Mouse (Mus musculus): ENCODE results near the gene BC049715. TPM values are rescaled to one million over a fixed set of nuclear protein-coding genes. Genes with fewer than 3 reads are reported as not detected.
A peak's percentile ranks its signal among the peaks of the same experiment; 100 is the strongest.
"Not testable (repeated sequence)": the region's sequence is repeated elsewhere in the genome, so short reads cannot be mapped to it uniquely, and the experiment has no call there.

The BC049715 gene
- 1 to 10 TPM in 1 of 4 experiments, under 1 TPM in 3; 0.89 to 1.6 (median 0.94) TPM for total RNA-seq (2022)

DNA sequence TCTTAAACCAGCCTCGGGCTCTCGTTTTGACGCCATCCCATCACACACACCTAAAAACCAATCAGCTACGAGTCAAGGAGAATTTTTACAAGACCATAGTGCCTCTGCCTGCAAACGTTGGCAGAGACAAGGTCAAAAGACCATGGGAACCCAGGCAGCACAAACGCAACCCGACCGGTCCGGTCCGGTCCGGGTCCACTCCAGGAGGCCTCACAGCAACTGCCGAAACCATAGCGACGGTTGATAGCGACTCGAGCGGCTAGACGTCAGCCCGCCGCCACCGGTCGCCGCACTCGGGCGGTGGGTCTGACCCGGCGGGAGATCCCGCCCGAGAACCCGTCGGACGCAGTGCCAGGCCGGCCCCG, at the start of gene BC049715:
Gene BC049715 (plus strand): TSS at position 111 of the 365 bp plus-strand sequence.
- no peak for DNase-seq (ENCODE audit: low spot score)

DNA sequence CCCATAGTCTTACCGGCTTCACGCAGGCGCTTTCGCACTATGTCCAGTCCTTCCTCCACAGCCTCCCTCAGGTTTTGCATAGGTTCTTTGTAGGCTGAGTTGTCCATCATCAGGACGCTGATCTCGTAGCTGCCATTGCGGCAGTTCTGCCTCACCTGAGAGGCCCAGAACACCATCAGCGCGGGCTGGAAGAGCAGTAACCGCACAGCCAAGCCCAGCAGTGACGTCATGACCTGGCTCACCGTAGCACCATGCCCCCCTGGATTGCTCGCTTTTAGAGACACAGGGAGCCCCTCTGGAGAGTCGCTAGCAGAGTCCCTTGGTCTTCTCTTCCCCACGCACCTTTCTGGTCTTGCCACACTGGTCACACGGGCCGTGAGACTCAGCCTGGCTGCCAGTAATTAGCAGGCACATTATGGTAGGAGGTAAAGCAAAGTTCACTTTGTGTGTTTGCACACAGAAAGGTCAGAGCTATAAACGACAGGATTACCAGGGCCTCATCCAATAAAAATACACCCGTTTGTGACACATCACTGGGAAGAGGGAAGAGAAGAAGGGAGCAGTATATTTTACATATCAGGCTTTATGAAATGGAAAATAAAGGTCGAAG, 45.9 kb upstream of the BC049715 start, which contains the start of gene Gucy2c:
Gene Gucy2c (minus strand): TSS at position 389 of the 610 bp plus-strand sequence.
- no peak for DNase-seq (ENCODE audit: low spot score)

DNA sequence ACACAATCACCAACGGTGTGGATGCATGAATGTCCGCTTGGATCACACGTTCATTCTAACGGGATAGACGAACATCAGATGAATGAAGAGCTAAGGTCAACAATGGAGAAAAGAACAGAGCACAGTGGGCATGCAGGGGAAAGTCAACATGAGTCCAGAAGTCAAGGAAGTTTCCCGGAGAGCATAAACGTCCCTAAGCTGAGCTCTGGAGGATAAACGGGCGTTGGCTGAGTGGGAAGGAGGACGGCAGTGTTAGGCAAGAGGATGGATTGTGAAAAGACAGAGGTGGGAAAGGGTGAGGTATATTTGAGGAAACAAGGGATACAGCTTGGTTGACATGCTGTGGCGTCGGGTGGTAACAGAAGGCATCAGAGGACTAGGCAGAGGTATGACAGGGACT, 45.3 kb upstream of the BC049715 start:
- DNase-seq (ENCODE audit: low spot score): no peak

DNA sequence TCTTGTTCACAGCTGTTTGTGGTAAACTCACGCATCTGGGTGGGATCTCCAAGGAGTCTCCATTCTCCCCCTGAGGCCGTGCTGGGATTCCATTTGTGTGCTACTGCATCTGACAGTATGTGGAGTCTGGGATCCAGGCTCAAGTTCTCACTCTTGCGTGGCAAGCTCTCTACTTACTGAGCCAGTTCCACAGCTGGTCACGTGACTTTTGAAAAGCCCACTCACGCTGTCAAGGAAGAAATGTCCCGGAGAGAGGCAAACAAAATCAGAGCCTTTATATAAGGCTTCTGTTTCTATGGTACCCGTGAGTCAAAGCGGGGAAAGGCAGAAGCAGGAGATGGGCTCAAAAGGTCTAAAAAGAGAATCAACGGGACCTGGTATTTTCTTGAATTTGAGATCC, 44.7 kb upstream of the BC049715 start:
- no peak for DNase-seq (ENCODE audit: low spot score)

DNA sequence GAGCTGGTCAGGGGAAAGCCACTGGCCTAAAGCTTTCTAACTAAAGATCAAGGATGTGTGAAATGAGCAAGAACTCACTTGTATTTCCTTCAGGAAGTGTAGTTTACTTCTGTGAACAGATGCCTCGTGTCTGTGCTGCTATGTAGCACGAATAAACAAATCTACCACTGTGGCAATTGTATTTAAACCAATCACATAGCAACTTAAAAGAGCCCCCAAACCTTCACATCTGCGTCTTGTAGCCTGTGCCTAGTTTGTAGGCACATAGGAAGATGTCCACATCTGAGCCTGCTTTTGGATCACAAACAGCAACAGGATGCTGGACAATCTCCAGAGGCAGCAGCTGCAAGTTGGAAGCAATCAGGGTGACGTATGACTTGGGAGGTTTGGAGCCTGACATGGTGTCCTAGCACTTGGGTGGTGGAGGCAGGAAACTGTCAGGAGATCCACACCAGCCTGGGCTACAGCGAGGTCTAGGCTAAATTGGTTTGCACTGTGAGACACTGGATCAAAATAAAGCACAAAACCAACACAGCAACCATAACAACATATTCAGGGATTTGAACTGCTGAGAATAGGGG, 37.9 kb upstream of the BC049715 start:
- peak; percentile 82 for DNase-seq (ENCODE audit: low spot score)

DNA sequence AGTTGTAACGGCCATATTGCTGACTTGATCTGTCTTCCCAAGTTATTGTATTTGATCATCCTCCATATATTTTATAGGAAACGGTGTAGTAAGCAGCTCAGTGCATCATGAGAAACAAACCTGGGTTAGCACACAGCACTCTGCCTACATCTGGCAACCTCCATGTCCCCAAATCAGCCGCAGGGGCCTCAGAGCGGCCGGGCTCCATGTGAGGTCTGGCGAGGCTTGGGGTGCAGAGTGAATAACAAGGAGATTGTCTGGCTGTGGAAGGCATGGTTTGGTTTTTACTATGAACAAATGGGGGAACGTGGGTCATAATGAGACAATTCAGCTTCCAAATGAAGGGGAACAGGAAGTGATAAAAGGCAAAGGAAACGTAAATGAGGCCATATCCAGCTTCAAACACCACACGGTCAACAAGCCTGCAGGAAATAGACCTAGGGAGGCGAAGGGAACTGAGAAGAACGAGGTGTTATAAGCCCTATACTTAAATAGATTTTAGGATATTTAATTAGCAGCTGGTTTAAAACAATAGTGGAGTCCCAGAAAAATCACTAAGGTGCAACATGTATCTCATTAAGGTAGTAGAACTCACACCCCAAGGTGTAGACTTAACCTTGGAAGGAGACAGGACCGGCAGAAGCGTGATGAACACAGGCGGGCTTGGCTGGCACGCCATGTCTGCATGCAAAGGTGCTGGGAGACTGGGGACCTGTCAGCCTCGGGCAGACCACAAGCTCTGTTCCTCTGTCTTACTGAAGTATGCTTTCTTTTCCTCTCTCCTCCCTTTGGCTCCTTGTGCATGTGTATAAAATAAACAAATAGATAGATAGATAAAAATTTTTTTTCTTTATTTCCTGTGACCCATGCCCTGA, 34.3 kb upstream of the BC049715 start:
- no peak for DNase-seq (ENCODE audit: low spot score)

DNA sequence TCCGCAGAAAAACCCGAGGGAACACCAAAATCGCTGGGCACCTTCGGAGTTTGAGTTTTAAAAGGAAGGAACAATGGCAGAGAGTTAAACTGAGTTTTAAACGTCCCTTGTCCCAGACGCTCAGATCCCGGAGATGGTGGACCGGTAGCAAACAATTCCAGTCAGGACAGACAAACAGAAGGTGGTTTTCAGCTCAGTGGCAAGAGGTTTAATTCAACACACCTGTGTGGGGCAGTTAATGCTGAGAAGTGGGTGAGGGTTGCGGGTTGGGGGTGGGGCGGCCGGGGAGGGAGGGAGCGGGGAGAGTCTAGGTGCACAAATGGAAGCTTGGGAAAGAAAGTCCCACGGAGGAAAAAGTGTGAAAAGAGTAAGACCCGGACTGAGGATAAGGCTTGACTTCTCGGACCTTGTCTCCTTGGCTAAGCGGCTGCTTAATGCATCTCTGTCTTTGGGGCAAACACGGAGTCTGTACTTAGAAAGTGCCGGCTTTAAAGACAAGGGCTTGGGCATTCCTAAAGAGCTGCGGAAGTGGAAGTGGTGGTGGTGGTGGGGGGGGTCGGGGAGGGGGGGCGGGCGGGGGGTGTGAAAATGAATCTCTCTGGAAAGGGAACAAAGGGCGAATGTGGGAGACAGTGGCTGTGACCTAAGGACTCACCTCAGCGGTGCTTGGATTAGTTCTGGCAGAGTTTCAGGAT, 33.4 kb upstream of the BC049715 start:
- no peak for DNase-seq (ENCODE audit: low spot score)

DNA sequence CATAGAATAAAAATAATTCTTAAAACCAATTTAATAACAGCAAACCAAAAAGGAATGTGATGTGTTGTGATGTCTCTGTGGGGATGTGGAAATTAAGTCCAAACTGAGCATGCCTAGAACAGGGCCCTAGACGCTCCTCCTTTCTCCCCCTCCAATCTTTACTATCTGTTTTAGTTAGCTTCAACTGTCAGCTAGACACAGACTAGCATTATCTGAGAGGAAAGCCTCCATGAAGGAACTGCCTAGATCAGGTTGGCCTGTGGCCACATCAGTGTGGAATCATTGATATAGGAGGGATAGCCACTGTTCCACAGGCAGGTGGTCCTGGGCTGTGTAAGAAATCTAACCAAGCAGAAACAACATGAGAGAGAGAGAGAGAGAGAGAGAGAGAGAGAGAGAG, 32.3 kb upstream of the BC049715 start:
- DNase-seq (ENCODE audit: low spot score): no peak

DNA sequence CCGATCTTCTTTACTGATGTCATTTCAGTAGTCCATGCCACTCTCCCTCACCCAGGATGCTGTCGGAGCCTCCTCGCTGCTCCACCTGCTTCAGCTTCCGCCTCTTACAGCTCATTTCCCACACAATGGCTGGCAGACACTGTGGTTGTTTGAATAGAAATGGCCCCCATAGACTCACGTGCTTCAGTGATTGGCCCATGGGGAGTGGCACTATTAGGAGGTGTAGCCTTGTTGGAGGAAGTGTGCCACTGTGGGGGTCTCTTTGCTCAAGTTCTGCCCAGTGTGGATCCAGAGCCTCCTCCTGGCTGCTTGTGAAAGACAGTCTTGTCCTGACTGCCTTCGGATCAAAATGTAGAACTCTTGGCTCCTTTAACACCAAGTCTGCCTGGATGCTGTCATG, 31.6 kb upstream of the BC049715 start:
- DNase-seq (ENCODE audit: low spot score): no peak

DNA sequence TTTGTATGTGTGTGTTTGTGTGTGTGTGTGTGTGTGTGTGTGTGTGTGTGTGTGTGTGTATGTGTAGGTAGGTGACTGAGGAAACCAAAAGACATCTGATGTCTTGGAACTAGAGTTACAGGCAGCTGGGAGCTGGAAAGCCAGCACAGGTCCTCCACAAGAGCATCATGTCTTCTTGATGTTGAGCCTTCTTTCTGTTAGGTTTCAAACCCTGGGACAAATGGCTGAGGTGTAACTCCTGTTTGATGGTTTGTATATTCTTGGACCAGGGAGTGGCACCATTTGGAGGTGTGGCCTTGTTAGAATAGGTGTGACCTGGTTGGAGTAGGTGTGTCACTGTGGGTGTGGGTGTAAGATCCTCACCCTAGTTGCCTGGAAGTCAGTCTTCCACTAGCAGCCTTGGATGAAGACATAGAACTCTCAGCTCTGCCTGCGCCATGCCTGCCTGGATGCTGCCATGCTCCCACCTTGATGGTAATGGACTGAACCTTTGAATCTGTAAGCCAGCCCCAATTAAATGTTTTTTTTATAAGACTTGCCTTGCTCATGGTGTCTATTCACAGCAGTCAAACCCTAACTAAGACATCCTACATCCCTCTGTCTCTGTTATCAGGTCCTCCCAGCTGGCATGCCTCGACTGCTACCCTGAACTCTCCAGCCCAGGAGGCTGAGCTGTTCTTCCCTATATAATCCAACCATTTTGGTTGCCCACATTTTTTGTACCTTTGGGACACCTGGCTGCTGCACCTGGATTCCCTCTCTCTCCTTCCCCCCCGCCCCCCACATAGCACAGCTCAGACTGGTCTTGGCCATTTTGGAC, 29.3 kb upstream of the BC049715 start:
- DNase-seq (ENCODE audit: low spot score): not testable (repeated sequence)

DNA sequence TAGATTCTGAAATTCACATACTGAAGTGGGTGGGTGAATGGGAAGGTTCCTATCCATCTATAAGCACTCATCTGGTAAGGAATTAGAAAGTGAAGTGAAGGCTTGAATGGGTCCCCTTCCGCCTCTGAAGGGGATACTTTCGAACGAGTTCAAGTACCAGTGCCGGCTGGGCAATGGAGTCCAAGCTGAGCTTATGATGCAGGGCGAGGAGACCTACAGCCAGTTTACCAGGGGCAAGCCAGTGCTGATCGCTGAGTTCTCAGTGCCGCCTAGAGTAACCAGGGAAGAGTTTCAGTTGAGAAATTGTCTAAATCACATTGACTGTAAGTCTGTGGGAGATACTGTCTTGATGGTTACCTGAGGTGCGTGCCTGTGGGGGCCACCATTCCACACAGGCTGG, 26.7 kb upstream of the BC049715 start:
- DNase-seq (ENCODE audit: low spot score): no peak

DNA sequence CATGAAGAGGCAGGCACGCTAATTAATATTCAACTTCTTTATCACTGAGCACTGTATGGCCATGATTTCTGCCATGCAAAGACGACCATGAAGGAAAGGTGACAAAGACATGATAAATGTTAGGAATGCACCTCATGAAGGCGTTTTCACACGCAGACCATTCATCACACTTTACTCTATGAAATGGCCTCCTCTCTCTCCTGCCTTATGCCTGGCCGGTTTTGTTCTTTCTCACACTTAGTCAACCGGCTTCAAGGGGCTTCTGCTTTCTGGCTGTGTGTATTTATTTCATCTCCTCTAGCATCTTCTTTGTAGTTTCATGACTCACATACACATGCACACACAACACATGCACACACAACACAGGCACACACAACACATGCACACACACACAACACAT, 26.2 kb upstream of the BC049715 start:
- no peak for DNase-seq (ENCODE audit: low spot score)

DNA sequence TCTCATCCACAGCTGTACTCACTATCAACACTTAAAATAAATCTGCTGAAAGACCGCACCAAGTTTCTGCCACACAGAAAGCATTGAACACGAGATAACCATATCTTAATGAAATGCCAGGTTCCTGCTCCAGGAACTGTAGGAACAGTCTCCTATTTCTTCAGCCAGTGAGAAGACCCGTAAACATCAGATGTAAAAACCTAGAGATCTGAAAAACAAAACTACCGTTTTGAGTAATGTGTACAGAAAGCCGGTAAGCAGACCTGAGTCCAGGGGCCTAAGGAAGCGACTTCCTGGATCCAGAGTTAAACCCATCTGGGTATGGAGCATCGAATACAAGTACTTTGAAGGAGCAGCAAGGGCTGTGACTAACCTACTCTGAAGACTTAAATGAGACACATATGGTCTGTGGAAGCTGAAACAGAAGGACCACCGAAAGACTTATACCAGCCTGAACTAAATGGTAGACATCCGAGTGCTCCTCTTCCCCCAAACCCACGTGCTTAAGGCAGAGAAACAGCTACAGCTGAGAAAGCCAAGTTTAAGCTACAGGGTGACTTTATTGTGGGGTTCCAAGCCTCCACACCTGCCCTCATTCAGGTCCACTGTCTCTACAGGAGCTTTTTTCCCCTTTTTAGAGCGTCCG, 24.2 kb upstream of the BC049715 start:
- DNase-seq (ENCODE audit: low spot score): no peak

DNA sequence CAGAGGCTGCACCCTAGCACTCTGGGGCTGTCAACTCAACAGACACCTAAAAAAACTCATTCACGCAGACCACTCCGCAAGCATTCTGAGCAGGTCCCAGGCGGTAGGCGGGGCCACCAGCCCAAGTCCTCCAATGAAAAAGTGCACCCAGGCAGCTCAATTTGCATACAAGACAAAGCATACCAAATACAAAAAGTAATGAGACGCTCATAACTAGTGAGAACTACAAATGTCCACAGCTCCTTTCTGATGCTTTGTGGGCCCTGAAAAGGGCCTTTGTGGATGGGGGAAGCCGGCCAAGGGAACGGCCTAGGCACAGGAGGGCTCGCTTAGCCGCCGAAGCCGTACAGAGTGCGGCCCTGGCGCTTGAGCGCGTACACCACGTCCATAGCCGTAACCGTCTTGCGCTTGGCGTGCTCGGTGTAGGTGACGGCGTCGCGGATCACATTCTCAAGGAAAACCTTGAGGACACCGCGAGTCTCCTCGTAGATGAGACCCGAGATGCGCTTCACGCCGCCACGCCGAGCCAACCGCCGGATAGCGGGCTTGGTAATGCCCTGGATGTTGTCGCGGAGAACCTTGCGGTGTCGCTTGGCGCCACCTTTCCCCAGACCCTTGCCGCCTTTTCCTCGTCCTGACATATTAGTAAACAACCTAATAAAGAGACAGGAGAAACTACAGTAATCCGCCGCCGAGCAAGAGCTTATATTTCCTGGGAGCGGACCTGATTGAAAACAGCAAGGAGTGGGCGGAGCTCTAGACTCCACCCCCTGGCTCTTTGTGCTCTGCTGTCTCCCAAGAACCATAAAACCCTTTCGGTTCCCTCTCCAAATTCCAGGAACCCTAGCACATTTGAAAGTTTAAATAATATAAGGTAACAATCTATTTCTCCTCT, 23.4 kb upstream of the BC049715 start, which contains the start of gene Hist4h4:
Gene Hist4h4 (minus strand): TSS at position 677 of the 895 bp plus-strand sequence.
- peak; percentile 98 for DNase-seq (ENCODE audit: low spot score)

DNA sequence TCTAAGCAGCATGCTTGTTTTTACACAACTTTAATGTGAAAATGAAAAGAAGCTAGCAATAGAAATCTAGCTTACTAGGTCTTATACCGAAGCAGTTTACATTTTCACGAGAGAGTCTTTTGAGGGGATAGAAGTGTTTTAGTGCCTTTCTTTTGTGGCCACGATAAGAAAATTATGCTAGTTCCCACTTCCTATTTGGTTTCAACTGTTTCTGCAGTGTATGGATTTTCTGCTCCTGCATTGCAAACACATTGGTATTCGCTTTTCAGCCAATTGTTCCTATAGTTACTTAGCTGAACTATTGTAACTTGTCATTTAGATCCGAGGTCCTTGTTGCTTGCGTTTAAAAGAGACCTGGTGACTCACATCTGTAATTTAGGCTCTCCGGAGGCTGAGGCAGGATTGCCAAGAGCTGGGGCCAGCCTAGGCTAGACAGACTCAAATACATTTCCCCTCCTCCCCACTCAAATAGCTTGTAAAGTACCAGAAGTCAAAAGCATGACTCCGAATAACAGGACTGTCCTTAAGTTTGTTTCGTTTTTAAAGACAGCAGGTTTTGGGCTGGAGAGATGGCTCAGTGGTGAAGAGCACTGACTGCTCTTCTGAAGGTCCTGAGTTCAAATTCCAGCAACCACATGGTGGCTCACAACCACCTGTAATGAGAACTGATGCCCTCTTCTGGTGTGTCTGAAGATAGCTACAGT, 22.6 kb upstream of the BC049715 start:
- no peak for DNase-seq (ENCODE audit: low spot score)

DNA sequence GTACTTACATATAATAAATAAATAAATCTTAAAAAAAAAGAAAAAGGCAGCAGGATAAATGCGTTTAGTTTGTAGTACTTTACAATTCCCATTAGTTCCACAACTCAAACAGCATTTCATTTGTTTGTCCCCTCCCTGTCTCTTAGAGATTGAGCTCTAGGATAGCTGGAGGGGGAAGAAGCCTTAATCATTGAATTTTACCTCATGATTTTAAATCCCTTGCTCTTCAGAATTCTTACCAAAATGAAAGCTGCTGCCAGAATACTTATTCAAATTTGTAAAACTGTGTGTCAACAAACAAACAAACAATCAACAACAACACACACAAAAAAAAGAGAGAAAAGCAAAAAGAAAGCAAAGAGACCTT, 22.0 kb upstream of the BC049715 start:
- no peak for DNase-seq (ENCODE audit: low spot score)

DNA sequence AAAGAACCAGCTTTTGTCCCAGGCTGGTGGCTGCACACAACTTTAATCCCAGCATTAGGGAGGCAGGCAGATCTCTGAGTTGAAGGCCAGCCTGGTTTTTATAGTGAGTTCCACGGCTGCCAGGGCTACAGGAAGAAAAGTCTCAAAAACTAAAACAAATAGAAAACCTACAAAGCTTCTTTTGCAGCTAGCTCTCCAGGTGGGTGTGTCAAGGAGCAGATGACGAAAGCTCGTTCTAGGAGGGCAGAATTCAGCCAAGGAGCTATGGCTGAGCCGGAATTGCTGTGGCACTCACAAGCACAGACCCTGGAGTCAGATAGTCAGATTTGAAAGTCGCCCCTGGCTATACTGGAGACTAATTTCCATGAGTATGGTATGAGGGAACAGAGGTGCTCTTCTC, 20.6 kb upstream of the BC049715 start:
- DNase-seq (ENCODE audit: low spot score): no peak

DNA sequence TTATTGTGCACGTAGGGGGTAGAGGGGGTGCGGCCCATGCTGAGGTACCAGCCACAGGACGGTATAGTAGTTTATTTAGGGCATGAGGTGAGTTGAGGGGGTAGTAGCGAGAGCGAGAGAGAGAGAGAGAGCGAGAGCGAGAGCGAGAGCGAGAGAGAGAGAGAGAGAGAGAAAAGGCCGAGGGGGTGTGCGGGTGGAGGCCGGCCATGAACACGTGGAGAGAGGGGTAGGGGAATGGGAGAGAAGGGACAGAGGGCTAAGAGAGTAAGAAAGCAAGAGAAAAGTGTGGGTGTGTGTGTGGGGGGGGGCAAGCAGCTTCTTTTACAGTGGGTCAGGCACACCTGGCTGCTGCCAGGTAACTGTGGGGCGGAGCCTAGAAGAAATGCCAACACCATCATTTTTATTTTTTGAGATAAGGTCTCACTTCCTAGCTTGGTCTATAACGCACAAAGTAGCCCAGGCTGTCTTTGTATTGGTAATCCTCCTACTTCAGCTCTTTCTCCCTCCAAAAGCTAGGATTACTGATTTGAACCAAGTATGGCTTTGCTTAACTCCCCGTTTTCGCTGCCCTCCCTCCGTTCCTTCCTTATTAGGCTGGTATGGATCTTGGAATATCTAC, 19.9 kb upstream of the BC049715 start:
- DNase-seq (ENCODE audit: low spot score): no peak

DNA sequence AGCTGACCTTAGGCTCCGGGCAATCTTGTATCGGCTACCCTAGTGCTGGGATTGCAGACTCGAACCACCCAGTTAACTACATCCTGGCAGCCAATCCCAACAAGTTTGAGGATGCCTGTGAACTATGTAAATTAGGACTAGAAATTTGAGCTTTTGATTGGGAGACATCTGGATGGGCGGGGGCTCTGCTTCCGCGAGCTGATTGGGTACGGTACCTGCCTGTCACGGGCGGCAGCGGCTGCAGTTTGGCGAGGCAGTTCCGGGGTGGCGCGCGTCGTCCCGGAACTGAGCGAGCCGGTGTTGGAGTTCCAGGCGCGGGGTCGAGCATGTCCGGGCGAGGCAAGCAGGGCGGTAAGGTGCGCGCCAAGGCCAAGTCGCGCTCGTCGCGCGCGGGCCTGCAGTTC, 19.4 kb upstream of the BC049715 start, which contains the start of gene H2afj:
Gene H2afj (plus strand): TSS at position 231 of the 404 bp plus-strand sequence.
- peak; percentile 99 for DNase-seq (ENCODE audit: low spot score)

Data from heart, adult 8-10 months (tissue).